Mouse (Mus musculus): ENCODE measurements around the gene Sufu.

DNA sequence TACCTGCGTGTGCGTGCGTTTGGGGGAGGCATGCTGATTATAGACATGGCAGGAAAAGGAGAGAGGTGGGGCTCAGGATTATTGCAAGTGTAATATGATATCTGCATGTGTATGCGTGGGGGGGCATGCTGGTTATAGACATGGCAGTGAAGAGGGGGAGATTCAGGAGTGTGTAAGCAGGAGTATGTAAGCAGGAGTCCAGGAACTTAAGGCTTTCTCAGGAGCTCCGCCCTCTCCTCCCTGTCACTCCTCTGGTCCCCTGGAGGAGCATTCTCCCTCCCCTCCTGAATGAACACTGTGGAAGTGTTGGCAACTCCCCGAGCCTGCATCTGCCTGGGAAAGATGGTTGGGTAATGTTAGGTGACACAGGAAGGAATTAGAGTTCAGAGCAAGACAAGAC, 51.2 kb downstream of the Sufu start:
- no peak for TF ChIP-seq POLR2A (IDR thresholded peaks at IDR 0.05; ENCODE audit: insufficient read depth, low read depth, low read length)
- no peak for TF ChIP-seq CTCF (IDR thresholded peaks at IDR 0.05)
- no peak for TF ChIP-seq EP300 (IDR thresholded peaks at IDR 0.05; ENCODE audit: insufficient read depth, low read depth, low read length)

Data from heart, adult 2 months (tissue).